Mouse (Mus musculus) heart, adult 2 months (tissue): ENCODE measurements at regions not wholly inside any gene's neighbourhood (a gene's known extent, or its start where the extent isn't known, plus 50 kb on each side); places are given as distances from the start of the nearest gene placed in this dataset.

ENCODE experiments used
- CTCF ChIP-seq: fragments of 200-600 bp; IDR thresholded peaks from 2 replicates; pipeline ENCODE4 v1.8.1; 2022; ENCODE audit warnings: antibody characterized with exemption, mild to moderate bottlenecking, moderate library complexity
- EP300 ChIP-seq: fragments of 200-500 bp; IDR thresholded peaks from 2 replicates; pipeline ENCODE4 v1.6.1; 2011; ENCODE audit warnings: low read depth, low read length, control low read depth; ENCODE audit not compliant: insufficient read depth
- POLR2A ChIP-seq: fragments of 200-500 bp; IDR thresholded peaks from 2 replicates; pipeline ENCODE4 v1.6.1; 2011; ENCODE audit warnings: mild to moderate bottlenecking, low read depth, low read length, control low read depth; ENCODE audit not compliant: insufficient read depth

GRCm38 (mm10) chr12:27083089-27083488, 259.3 kb downstream of the Sox11 start:
- TF ChIP-seq POLR2A = no peak
- TF ChIP-seq EP300 = no peak
- no peak for TF ChIP-seq CTCF
